Mouse (Mus musculus): ENCODE results near the gene Fcrlb.

Fcrlb gene

GRCm38 (mm10) chr1:170907456-170908191, 5.1 kb downstream of the Fcrlb start:
- DNase-seq = peak; percentile 28 to 57

GRCm38 (mm10) chr1:170907111-170907455, 5.7 kb downstream of the Fcrlb start:
- no peak for DNase-seq

GRCm38 (mm10) chr1:170903485-170903884, 9.3 kb downstream of the Fcrlb start:
- DNase-seq = no peak

GRCm38 (mm10) chr1:170901536-170902238, 11.1 kb downstream of the Fcrlb start:
- peak; percentile 80 to 90 for DNase-seq

- DNase-seq = peak in 1 of 2 experiments; percentile 80
Observed at GRCm38 (mm10) chr1:170900799-170901467, 11.8 kb downstream of the Fcrlb start.

GRCm38 (mm10) chr1:170898413-170899075, 14.2 kb downstream of the Fcrlb start:
- DNase-seq = no peak

- DNase-seq = no peak
Observed at GRCm38 (mm10) chr1:170896651-170897281, 16.0 kb downstream of the Fcrlb start.

- DNase-seq = no peak
Observed at GRCm38 (mm10) chr1:170894603-170895602, 17.8 kb downstream of the Fcrlb start.

GRCm38 (mm10) chr1:170892279-170892678, 20.5 kb downstream of the Fcrlb start:
- no peak for DNase-seq

- no peak for DNase-seq
Observed at GRCm38 (mm10) chr1:170891646-170892045, 21.1 kb downstream of the Fcrlb start.

GRCm38 (mm10) chr1:170889310-170889709, 23.4 kb downstream of the Fcrlb start:
- DNase-seq = no peak

- no peak for DNase-seq
Observed at GRCm38 (mm10) chr1:170886044-170886458, 26.7 kb downstream of the Fcrlb start.

- DNase-seq = peak; percentile 86 to 93
Observed at GRCm38 (mm10) chr1:170884978-170885561, 27.7 kb downstream of the Fcrlb start, which contains the start of the genes Gm26620 and Dusp12. Gene Gm26620 (plus strand): TSS chr1:170885065. Gene Dusp12 (minus strand): TSS chr1:170885540.

- DNase-seq = no peak
Observed at GRCm38 (mm10) chr1:170884390-170884789, 28.4 kb downstream of the Fcrlb start.

- DNase-seq = no peak
Observed at GRCm38 (mm10) chr1:170882915-170883485, 29.7 kb downstream of the Fcrlb start.

- DNase-seq = no peak
Observed at GRCm38 (mm10) chr1:170876906-170877305, 35.8 kb downstream of the Fcrlb start.

GRCm38 (mm10) chr1:170875676-170876075, 37.1 kb downstream of the Fcrlb start:
- DNase-seq = no peak

- no peak for DNase-seq
Observed at GRCm38 (mm10) chr1:170871961-170872360, 40.8 kb downstream of the Fcrlb start.

GRCm38 (mm10) chr1:170871402-170871801, 41.3 kb downstream of the Fcrlb start:
- DNase-seq = no peak

- no peak for DNase-seq
Observed at GRCm38 (mm10) chr1:170868905-170869283, 43.8 kb downstream of the Fcrlb start.

Measured in kidney, postnatal 25 days (tissue).